Mouse (Mus musculus): Measurements from ENCODE around the gene Naa40. TPM values are rescaled to one million over a fixed set of nuclear protein-coding genes. Genes with fewer than 3 reads are reported as not detected.
A peak's percentile ranks its signal among the peaks of the same experiment; 100 is the strongest.

Gene Naa40
- polyA plus RNA-seq, 1 experiment from 2014 or later, result 28.8 TPM

DNA sequence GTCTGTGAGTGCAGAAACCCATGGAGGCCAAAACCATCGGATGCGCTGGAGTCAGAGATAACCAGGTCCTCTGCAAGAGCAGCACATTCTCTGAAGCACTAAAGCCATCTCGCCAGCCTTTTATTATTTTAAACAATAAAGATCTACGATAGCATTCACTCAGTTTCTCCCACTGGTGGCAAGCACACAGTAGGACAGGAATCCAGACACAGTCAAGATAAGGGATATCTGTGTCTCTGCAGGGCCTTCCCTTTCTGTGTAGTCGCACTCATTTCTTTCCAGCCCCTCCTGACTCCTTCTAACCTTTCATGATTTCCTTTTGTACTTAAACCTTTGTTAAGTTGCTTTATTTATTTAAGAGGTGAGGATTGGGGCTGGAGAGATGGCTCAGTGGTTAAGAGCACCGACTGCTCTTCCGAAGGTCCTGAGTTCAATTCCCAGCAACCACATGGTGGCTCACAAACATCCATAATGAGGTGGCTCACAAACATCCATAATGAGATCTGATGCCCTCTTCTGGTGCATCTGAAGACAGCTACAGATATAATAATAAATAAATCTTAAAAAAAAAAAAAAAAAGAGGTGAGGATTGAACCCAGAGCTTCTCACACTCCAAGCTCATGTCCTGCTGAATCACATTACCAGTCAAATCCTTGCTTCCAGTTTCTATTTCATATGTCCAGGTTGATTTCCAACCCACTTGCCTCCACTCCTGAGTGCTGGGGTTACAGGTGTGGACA, 30.9 kb downstream of the Naa40 start:
- no peak for DNase-seq
- H3K4me2 ChIP-seq, result no peak overlapping the region
- H3K36me3 ChIP-seq, result peaks cover 40% of the 10 kb centered on the region
- H3K4me1 ChIP-seq (replicated peaks), result peaks cover 38% of the 10 kb centered on the region
- no peak overlapping the region for H3K27ac ChIP-seq
- no peak overlapping the region for H3K9ac ChIP-seq
- 74% methylated on average over 7 of the region's 7 CpGs for WGBS (ENCODE audit: insufficient replicate concordance)
- H3K9me3 ChIP-seq (replicated peaks), result no peaks in the 10 kb centered on the region
- H3K4me3 ChIP-seq (replicated peaks), result no peak overlapping the region
- no peaks in the 10 kb centered on the region for H3K27me3 ChIP-seq
- no peak for ATAC-seq (ENCODE audit: low read depth)

DNA sequence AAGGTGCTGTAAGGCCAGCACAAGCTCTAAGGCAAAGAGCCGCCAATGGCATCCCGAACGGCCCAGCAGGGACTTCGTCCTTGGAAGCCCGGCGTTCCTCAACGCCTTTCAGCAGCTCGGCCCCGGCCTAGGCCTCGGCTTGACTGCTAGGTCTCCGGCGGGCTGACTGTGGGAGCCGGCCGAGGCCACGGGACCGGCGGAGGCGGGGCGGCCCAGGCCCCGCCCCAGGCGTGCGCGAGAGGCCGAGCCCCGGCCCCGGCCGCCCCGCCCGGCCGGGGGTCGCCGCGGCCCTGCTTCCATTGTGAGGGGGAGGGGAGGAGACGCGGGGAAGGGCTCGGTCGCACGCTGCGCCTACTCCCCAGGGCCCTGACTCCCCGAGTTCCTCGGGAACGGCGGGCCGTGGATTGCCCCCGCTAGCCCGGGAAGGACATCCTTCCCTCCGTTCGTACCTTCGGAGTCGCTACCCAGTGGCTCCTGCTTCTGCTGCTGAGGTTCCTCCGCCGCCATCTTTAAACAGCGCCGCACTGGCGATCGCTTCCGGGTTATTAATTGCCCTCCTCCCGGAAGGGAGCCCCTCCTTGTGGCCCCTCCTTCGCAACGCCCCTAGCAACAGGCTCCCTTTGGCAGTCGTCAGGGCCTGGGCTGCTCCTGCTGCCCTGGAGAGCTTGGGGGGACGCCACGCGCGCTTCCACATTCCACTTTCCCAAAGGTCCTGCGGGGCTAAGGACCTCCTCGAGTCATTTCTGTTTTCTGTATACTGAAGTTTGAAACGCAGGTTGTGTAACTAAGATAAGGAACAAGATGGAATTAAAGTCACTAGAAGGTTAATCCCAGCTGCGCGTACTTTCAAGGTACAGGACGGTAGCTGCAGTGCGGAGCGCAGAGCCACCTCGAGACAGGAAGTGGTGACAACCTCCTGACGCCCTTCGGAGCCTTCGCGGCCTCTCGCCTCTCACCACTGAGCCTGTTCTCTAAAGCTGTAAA, 34.9 kb downstream of the Naa40 start, which contains the start of gene Otub1:
Otub1 (minus strand) TSS at position 564 of the 984 bp plus-strand sequence.
- peak within 1 kb of the TSS; percentile 98 for H3K27ac ChIP-seq
- peak; percentile 96 for ATAC-seq (ENCODE audit: low read depth)
- H3K9ac ChIP-seq, result peak within 1 kb of the TSS; percentile 86
- peak; percentile 94 for DNase-seq
- H3K4me1 ChIP-seq (replicated peaks), result peaks cover 54% of the 10 kb centered on the region
- H3K27me3 ChIP-seq, result no peaks in the 10 kb centered on the region
- H3K4me2 ChIP-seq, result peak within 1 kb of the TSS; percentile 85
- peak within 1 kb of the TSS; percentile 94 for H3K4me3 ChIP-seq (replicated peaks)
- under 1% methylated on average over 79 of the region's 79 CpGs for WGBS (ENCODE audit: insufficient replicate concordance)
- H3K36me3 ChIP-seq, result peaks cover 35% of the 10 kb centered on the region
- no peaks in the 10 kb centered on the region for H3K9me3 ChIP-seq (replicated peaks)

DNA sequence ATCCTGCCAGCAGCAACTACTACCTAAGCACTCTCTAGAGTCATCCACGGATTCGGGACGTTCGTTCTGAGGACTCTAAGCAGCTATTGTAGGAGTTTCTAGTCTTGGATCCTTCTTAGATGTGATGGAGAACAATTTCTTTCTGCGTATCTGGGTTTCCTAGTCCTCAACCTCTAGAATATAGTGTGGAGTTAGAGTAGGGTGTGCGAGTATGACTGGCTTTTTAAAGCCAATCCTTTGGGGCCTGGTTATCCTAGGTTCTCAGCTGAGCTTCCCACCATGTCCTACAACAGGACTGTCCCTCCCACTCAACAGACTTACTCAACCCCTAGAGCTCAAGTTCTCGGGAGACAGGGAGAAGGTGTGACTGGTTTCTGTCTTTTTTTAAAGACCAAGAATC, 35.7 kb downstream of the Naa40 start:
- DNase-seq, result no peak
- Histone ChIP-seq H3K36me3 (peaks cover 39% of the 10 kb centered on the region), H3K9ac (peak overlapping the region; percentile 86), H3K27me3 (no peaks in the 10 kb centered on the region), H3K4me3 (replicated peaks) (peak overlapping the region; percentile 94), H3K9me3 (replicated peaks) (no peaks in the 10 kb centered on the region), H3K4me2 (peak overlapping the region; percentile 85), H3K27ac (peak overlapping the region; percentile 98), H3K4me1 (replicated peaks) (peaks cover 49% of the 10 kb centered on the region)
- ATAC-seq (ENCODE audit: low read depth), result no peak
- WGBS (ENCODE audit: insufficient replicate concordance), result 31% methylated on average over 7 of the region's 7 CpGs

DNA sequence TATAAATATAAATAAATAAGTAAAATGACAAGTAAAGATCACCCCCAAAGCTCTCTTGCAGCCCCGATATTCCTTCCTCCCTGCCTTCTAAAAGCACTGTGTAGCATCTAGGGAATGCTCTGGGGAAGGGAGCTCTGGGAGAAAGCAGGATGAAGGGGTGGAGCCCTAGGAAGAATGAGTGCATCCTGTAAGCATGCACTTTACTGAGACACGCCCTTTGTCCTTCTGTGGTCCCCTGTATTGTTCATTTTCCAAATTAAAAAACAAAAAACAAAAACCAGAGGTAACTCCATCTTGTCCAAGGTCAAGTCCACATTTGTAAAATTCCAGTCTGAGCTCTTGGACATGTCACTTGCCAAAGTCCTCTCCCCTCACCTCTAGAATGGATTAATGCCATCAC, 36.1 kb downstream of the Naa40 start:
- WGBS (ENCODE audit: insufficient replicate concordance), result 60% methylated on average over 2 of the region's 2 CpGs
- Histone ChIP-seq H3K36me3 (peaks cover 43% of the 10 kb centered on the region), H3K27me3 (no peaks in the 10 kb centered on the region), H3K27ac (peak overlapping the region; percentile 98), H3K9me3 (replicated peaks) (no peaks in the 10 kb centered on the region), H3K9ac (peak overlapping the region; percentile 86), H3K4me1 (replicated peaks) (peaks cover 49% of the 10 kb centered on the region), H3K4me2 (peak overlapping the region; percentile 85), H3K4me3 (replicated peaks) (peak overlapping the region; percentile 94)
- no peak for ATAC-seq (ENCODE audit: low read depth)
- DNase-seq, result no peak

DNA sequence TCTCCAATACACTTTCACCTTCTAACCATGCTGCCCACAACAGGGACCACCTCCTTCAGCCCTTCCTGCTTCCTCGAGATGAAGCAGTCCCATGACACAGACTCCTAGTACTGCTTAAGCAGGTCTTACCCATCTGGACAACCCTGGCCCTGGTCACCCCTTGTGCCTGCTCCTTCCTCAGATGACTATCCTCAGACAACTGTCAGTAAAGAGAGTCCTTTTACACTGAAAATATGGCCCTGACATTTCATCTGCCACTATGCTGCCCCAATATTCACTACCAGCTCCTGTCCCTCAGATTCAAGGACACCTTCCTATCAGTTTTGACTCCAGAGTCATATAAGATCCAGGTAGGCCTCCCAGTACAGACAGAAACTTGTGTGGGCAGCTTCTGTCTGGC, 40.6 kb downstream of the Naa40 start:
- H3K36me3 ChIP-seq, result peaks cover 77% of the 10 kb centered on the region
- no peaks in the 10 kb centered on the region for H3K27me3 ChIP-seq
- DNase-seq, result no peak

DNA sequence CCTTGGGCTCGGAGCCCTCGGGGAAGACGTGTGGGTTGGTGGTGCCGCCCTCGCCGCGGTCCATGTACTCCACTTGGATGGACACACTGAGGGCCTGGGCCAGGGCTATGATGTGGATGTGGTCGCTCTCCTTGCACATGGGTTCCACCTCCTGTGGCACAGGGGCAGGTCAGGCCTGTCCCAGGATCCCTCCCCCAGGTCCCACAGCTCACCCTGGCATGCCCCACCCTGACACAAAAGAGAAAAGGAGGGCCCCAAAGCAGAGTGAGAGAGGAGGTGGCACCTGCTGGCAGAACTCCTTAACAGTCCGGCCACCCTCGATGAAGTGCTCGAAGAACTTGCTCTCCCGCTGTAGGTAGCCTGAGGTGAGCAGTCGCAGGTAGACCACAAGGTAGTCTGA, 41.9 kb downstream of the Naa40 start:
- H3K4me2 ChIP-seq, result no peak overlapping the region
- no peak overlapping the region for H3K27ac ChIP-seq
- H3K4me3 ChIP-seq (replicated peaks), result no peak overlapping the region
- no peaks in the 10 kb centered on the region for H3K9me3 ChIP-seq (replicated peaks)
- no peak for DNase-seq
- 90% methylated on average over 13 of the region's 13 CpGs for WGBS (ENCODE audit: insufficient replicate concordance)
- peaks cover 73% of the 10 kb centered on the region for H3K36me3 ChIP-seq
- H3K27me3 ChIP-seq, result no peaks in the 10 kb centered on the region
- no peak for ATAC-seq (ENCODE audit: low read depth)
- no peak overlapping the region for H3K9ac ChIP-seq
- peaks cover 36% of the 10 kb centered on the region for H3K4me1 ChIP-seq (replicated peaks)

More for the DNA sequence above, 40.6 kb downstream of the Naa40 start:
- Histone ChIP-seq H3K4me1 (replicated peaks) (peaks cover 50% of the 10 kb centered on the region), H3K9me3 (replicated peaks) (no peaks in the 10 kb centered on the region), H3K27ac (no peak overlapping the region), H3K9ac (no peak overlapping the region), H3K4me3 (replicated peaks) (no peak overlapping the region), H3K4me2 (no peak overlapping the region)
- ATAC-seq (ENCODE audit: low read depth), result no peak
- 39% methylated on average over 1 of the region's 1 CpGs for WGBS (ENCODE audit: insufficient replicate concordance)

DNA sequence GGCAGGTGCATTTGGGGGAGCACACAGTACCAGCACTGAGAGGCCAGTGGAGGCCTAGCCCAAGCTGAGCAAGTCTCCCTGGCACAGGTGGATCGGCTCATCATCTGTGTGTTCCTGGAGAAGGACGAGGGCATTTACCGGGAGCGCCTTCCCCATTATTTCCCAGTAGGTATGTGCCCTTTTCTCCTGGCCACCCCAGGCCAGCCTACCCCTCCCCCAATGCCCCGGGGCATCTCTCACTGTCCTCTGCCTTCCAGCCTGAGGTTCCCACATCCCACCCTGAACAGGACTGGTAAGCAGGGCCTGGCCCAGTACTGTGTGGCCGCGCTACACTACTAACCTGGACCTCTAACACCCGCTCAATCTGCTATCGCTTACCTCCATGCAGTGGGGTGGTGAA, 43.5 kb downstream of the Naa40 start:
- no peaks in the 10 kb centered on the region for H3K27me3 ChIP-seq
- peaks cover 56% of the 10 kb centered on the region for H3K36me3 ChIP-seq
- no peak overlapping the region for H3K27ac ChIP-seq
- H3K4me2 ChIP-seq, result no peak overlapping the region
- no peak overlapping the region for H3K9ac ChIP-seq
- H3K4me3 ChIP-seq (replicated peaks), result no peak overlapping the region
- DNase-seq (no peak), ATAC-seq (ENCODE audit: low read depth) (no peak)
- peaks cover 29% of the 10 kb centered on the region for H3K4me1 ChIP-seq (replicated peaks)
- no peaks in the 10 kb centered on the region for H3K9me3 ChIP-seq (replicated peaks)
- 90% methylated on average over 9 of the region's 9 CpGs for WGBS (ENCODE audit: insufficient replicate concordance)

DNA sequence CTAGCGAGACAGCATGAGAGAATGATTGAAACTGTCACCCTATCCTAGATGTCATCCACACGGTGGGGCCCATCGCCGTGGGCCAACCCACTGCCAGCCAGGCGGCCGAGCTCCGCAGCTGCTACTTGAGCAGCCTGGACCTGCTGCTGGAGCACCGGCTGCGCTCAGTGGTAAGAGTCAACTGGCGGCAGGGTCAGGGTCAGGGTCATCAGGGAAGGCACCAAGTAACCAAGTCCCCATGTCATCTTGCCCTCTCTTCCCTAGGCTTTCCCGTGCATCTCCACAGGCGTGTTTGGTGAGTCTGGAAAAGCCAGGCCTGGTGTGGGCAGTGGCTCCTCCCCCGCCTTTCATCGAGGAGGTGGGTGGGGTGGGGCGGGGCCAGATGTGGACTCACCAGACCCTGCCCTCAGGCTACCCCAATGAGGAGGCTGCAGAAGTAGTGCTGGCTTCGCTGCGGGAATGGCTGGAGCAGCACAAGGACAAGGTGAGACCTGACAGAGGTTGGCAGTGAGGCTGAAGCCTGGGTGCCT, 44.2 kb downstream of the Naa40 start:
- peak; percentile 38; the same call in 1 of the 2 replicates for ATAC-seq (ENCODE audit: low read depth)

DNA sequence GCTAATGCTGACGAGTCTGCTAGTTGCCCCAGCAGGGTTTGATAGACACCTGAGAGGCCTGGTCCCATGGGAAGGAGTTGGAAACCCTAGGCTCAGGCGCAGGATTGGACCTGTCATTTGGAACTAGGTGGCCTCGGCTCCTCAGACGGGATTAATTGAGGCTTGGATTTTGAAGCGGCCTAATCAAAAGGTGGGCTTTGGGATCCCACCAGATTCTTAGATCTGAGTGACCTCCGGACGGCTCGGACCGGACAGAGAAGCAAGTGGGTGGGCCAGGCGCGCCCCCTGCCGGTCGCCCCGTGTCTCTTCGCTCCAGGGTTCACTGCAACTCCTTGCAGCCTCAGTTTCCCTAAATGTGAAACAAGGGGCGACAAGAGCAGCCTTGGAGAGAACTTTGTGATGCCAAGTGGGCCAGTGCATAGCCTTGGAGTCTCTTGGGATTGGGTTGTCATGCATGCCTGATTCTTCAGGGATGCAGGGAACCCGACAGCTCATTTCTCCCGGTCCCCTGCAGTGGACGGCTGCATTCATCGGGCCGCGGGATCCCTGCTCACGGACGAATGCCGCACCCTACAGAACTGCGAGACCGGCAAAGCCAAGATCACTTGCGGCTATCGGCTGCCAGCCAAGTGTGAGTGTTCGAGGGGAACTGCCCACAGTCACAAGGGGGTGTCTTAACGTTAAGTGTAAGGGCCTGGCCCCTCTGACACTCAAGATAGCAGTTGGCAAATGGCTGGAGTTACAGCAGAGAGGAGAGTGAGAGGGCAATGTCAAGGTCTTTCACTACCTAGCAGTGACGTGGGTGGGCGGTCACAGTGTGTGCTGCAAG, 44.9 kb downstream of the Naa40 start:
- Histone ChIP-seq H3K4me3 (replicated peaks) (no peak overlapping the region), H3K9me3 (replicated peaks) (no peaks in the 10 kb centered on the region), H3K4me2 (no peak overlapping the region), H3K9ac (no peak overlapping the region), H3K27ac (no peak overlapping the region), H3K36me3 (peaks cover 46% of the 10 kb centered on the region), H3K4me1 (replicated peaks) (peaks cover 35% of the 10 kb centered on the region), H3K27me3 (peaks cover 10% of the 10 kb centered on the region; the same call in 1 of the 2 replicates)
- WGBS (ENCODE audit: insufficient replicate concordance), result 22% methylated on average over 33 of the region's 33 CpGs
- DNase-seq, result peak; percentile 38
- peak; percentile 13; the same call in 1 of the 2 replicates for ATAC-seq (ENCODE audit: low read depth)

More for the DNA sequence above, 44.2 kb downstream of the Naa40 start:
- WGBS (ENCODE audit: insufficient replicate concordance), result 41% methylated on average over 17 of the region's 17 CpGs
- Histone ChIP-seq H3K4me1 (replicated peaks) (peaks cover 31% of the 10 kb centered on the region), H3K4me2 (no peak overlapping the region), H3K9ac (no peak overlapping the region), H3K27ac (no peak overlapping the region), H3K9me3 (replicated peaks) (no peaks in the 10 kb centered on the region), H3K27me3 (peaks cover 6% of the 10 kb centered on the region; the same call in 1 of the 2 replicates), H3K36me3 (peaks cover 53% of the 10 kb centered on the region), H3K4me3 (replicated peaks) (no peak overlapping the region)
- DNase-seq, result no peak

DNA sequence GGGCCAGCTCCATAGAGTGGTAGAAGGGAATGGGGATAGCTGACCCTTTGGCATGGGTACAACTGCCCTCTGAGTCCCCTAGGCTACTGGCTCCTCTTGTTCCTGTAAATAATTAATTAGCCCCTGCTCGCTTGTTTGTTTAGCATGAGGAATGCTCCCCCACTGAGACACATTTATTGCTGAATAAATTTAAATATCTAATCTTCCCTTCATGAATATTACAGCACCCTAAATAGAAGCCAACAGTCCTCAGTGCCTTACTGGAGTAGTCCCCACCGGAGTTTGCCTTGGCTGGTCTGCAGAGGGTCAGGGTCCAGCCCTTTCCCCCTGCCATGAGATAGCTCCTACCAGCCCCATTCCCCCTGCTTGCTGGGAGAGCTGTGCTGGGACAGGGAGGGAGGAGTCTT, 48.4 kb downstream of the Naa40 start:
- no peak overlapping the region for H3K4me2 ChIP-seq
- H3K4me1 ChIP-seq (replicated peaks), result peaks cover 35% of the 10 kb centered on the region
- H3K27me3 ChIP-seq, result peaks cover 18% of the 10 kb centered on the region; the same call in 1 of the 2 replicates
- peaks cover 10% of the 10 kb centered on the region; the same call in 1 of the 2 replicates for H3K36me3 ChIP-seq
- H3K9me3 ChIP-seq (replicated peaks), result no peaks in the 10 kb centered on the region
- WGBS (ENCODE audit: insufficient replicate concordance), result 38% methylated on average over 2 of the region's 2 CpGs
- no peak overlapping the region for H3K9ac ChIP-seq
- ATAC-seq (ENCODE audit: low read depth) (no peak), DNase-seq (no peak)
- H3K4me3 ChIP-seq (replicated peaks), result no peak overlapping the region
- H3K27ac ChIP-seq, result no peak overlapping the region
